Mouse (Mus musculus) thymus, adult 2 months (tissue): Measurements from ENCODE around the gene Slfn8.

Experiments
- CTCF ChIP-seq: fragments of 200-500 bp; IDR thresholded peaks from 2 replicates; pipeline ENCODE4 v1.5.1; 2012; ENCODE audit warnings: mild to moderate bottlenecking, control low read depth, low read length, moderate library complexity, borderline replicate concordance; ENCODE audit not compliant: control insufficient read depth, poor library complexity, insufficient read depth; ENCODE audit errors: extremely low read depth
- POLR2A ChIP-seq: fragments of 200-500 bp; IDR thresholded peaks from 2 replicates; pipeline ENCODE4 v1.6.1; 2012; ENCODE audit warnings: mild to moderate bottlenecking, low read length, control low read depth, moderate library complexity; ENCODE audit not compliant: control insufficient read depth, poor library complexity, insufficient read depth; ENCODE audit errors: extremely low read depth

DNA sequence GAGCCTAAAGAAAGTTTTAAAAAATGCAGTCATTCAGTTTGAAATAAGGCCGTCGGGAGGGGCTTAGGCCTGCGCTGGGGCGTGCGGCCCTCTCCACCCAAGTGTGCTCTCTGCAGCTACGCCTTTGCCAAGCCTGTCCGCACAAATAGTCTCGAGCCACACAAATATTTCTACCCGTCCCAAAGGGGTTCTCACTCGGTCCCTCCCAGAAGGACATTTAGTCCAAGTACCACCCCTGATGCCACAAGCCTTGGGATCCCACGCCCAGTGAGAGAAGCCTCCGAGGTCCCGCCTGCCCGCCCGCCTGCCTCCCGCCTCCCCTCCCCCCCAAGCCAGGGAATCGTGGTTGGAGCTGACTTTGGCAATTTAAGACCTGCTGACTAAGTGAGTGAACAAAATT lies 37.4 kb downstream of the Slfn8 start:
- TF ChIP-seq CTCF (no peak), POLR2A (no peak)
